In genomic region chr15:89258997-89259396, GRCm38 (mm10) we compare ENCODE assay signal across 27 mouse cellular contexts. TPM values are rescaled to one million over a fixed set of nuclear protein-coding genes. Genes with fewer than 3 reads are reported as not detected.
DNase-seq lines count a peak whose midpoint lies in the region; ATAC-seq and TF ChIP-seq lines count a peak whose summit lies in the region.
"Had no signal": no experiment of that assay in that cellular context is flagged by ENCODE, and none has a peak within 500 bp of the region (broad histone marks: within the 10 kb centered on the region; RNA-seq: fewer than 3 reads in every experiment).

No protein-coding gene starts in this region.

- H3K36me3 ChIP-seq in hindbrain, postnatal 0 days (ENCODE audit: insufficient read depth, low read length): peaks cover 47% of the 10 kb centered on the region
- H3K36me3 ChIP-seq in midbrain, postnatal 0 days (ENCODE audit: insufficient read depth, low read length): peaks cover 44% of the 10 kb centered on the region

- WGBS in hindbrain, postnatal 0 days: 86% methylated on average over 5 of the region's 5 CpGs
- WGBS in midbrain, postnatal 0 days: 97% methylated on average over 5 of the region's 5 CpGs

- H3K27me3 ChIP-seq in hindbrain, postnatal 0 days (ENCODE audit: insufficient read depth, low read length): no peaks in the 10 kb centered on the region
- no peaks in the 10 kb centered on the region for H3K27me3 ChIP-seq in midbrain, postnatal 0 days (ENCODE audit: insufficient read depth, low read length)
- H3K27me3 ChIP-seq: CH12.LX; embryonic facial prominence, embryonic 12.5 days; embryonic facial prominence, embryonic 15.5 days; hindbrain, embryonic 12.5 days; hindbrain, embryonic 15.5 days; intestine, embryonic 15.5 days; Patski had no signal

- H3K27ac ChIP-seq in hindbrain, postnatal 0 days: no peak overlapping the region
- no peak overlapping the region for H3K27ac ChIP-seq in midbrain, postnatal 0 days (ENCODE audit: low read depth, low read length)
- H3K27ac ChIP-seq: embryonic facial prominence, embryonic 12.5 days; embryonic facial prominence, embryonic 15.5 days; gastrocnemius, adult 2 months; heart, adult 2 months; hindbrain, embryonic 12.5 days; hindbrain, embryonic 15.5 days; intestine, embryonic 15.5 days had no signal

- H3K4me1 ChIP-seq in hindbrain, postnatal 0 days (ENCODE audit: insufficient read depth, low read length): no peaks in the 10 kb centered on the region; the same call in 1 of the 2 replicates
- H3K4me1 ChIP-seq in midbrain, postnatal 0 days (ENCODE audit: insufficient read depth, low read length): no peaks in the 10 kb centered on the region
- H3K4me1 ChIP-seq: embryonic facial prominence, embryonic 12.5 days; embryonic facial prominence, embryonic 15.5 days; intestine, embryonic 15.5 days had no signal

- H3K4me2 ChIP-seq in hindbrain, postnatal 0 days (ENCODE audit: low read depth, low read length): no peak overlapping the region
- no peak overlapping the region for H3K4me2 ChIP-seq in midbrain, postnatal 0 days (ENCODE audit: low read depth, low read length, poor library complexity, severe bottlenecking)
- H3K4me2 ChIP-seq: embryonic facial prominence, embryonic 12.5 days; embryonic facial prominence, embryonic 15.5 days; heart, embryonic 11.5 days; hindbrain, embryonic 12.5 days; hindbrain, embryonic 15.5 days; intestine, embryonic 15.5 days had no signal

- no peak for TF ChIP-seq CTCF in hindbrain, postnatal 0 days (IDR thresholded peaks at IDR 0.05; ENCODE audit: low read depth)
- no peak for TF ChIP-seq CTCF in midbrain, postnatal 0 days (IDR thresholded peaks at IDR 0.05)

- ATAC-seq in hindbrain, postnatal 0 days: no peak
- no peak for ATAC-seq in midbrain, postnatal 0 days (ENCODE audit: low FRiP score)
- ATAC-seq: forebrain, embryonic 14.5 days; forebrain, postnatal 0 days; intestine, embryonic 15.5 days; Patski had no signal

- no peaks in the 10 kb centered on the region for H3K9me3 ChIP-seq in hindbrain, postnatal 0 days (ENCODE audit: low read length)
- H3K9me3 ChIP-seq in midbrain, postnatal 0 days (ENCODE audit: low read length): no peaks in the 10 kb centered on the region
- H3K9me3 ChIP-seq: embryonic facial prominence, embryonic 12.5 days; embryonic facial prominence, embryonic 15.5 days; G1E; hindbrain, embryonic 12.5 days; hindbrain, embryonic 15.5 days; intestine, embryonic 15.5 days had no signal

- H3K4me3 ChIP-seq in hindbrain, postnatal 0 days (ENCODE audit: low read length): no peak overlapping the region
- no peak overlapping the region for H3K4me3 ChIP-seq in midbrain, postnatal 0 days (ENCODE audit: low read depth, low read length)
- H3K4me3 ChIP-seq: embryonic facial prominence, embryonic 12.5 days; embryonic facial prominence, embryonic 15.5 days; gastrocnemius, adult 2 months; heart, adult 2 months; hindbrain, embryonic 12.5 days; hindbrain, embryonic 15.5 days; intestine, embryonic 15.5 days had no signal

- H3K9ac ChIP-seq in hindbrain, postnatal 0 days (replicated peaks; ENCODE audit: low read length): no peak overlapping the region
- H3K9ac ChIP-seq in midbrain, postnatal 0 days (replicated peaks; ENCODE audit: low read length, poor library complexity, severe bottlenecking): no peak overlapping the region
- H3K9ac ChIP-seq: embryonic facial prominence, embryonic 12.5 days; embryonic facial prominence, embryonic 15.5 days; forebrain, postnatal 0 days; hindbrain, embryonic 12.5 days; hindbrain, embryonic 15.5 days; intestine, embryonic 15.5 days had no signal

- peak; percentile 68 for DNase-seq in cerebellum, adult 11 months
- no peak for DNase-seq in cerebellum, postnatal 4 days (ENCODE audit: low spot score in 2 of 2)
- peak; percentile 83 for DNase-seq in cerebellum, adult 11-12 months
- peak; percentile 67 for DNase-seq in cerebellum, adult 8-10 months
- DNase-seq in cerebellum, postnatal 25 days: peak; percentile 80 to 81
- DNase-seq in hindbrain, postnatal 0 days (ENCODE audit: low spot score): no peak
- DNase-seq in kidney, adult 8-10 months: no peak
- DNase-seq in midbrain, postnatal 0 days (ENCODE audit: low spot score): no peak
- DNase-seq: adrenal gland, postnatal 10 days; adrenal gland, postnatal 36 days; B cell, adult 2 months; forebrain, postnatal 0 days; gastrocnemius, adult 2 months; gastrocnemius, postnatal 14 days; heart, adult 2 months; kidney, adult 11 months; kidney, adult 9 months had no signal

RNA-seq across cellular contexts. Expression of gene Ppp6r2, which starts 47.6 kb away (rescaled TPM):
- 257 and 290 TPM in 2 replicates for total RNA-seq in hindbrain, postnatal 0 days (2014; rRNA removed)
- 71.2 and 72.7 TPM in 2 replicates for polyA plus RNA-seq in hindbrain, postnatal 0 days (2015; fragmentation: Nextera tagmentation; extraction: Ambion mirVana)
- 225 and 315 TPM in 2 replicates for total RNA-seq in midbrain, postnatal 0 days (2014; rRNA removed)
- 76.5 and 87.1 TPM in 2 replicates for polyA plus RNA-seq in midbrain, postnatal 0 days (2015; fragmentation: Nextera tagmentation; extraction: Ambion mirVana)

RNA-seq across cellular contexts. Expression of gene Sbf1, which starts 56.1 kb away (rescaled TPM):
- 265 and 324 TPM in 2 replicates for total RNA-seq in hindbrain, postnatal 0 days (2014; rRNA removed)
- 69.5 and 70.7 TPM in 2 replicates for polyA plus RNA-seq in hindbrain, postnatal 0 days (2015; fragmentation: Nextera tagmentation; extraction: Ambion mirVana)
- 268 and 287 TPM in 2 replicates for total RNA-seq in midbrain, postnatal 0 days (2014; rRNA removed)
- 77.3 and 79.3 TPM in 2 replicates for polyA plus RNA-seq in midbrain, postnatal 0 days (2015; fragmentation: Nextera tagmentation; extraction: Ambion mirVana)

Comparison
In these comparisons a context has a peak if more than half of its experiments do, and no peak if none do; other contexts are left out.
1. DNase-seq: peak in cerebellum, adult 11 months (single experiment), cerebellum, adult 11-12 months (single experiment), cerebellum, adult 8-10 months (single experiment) and cerebellum, postnatal 25 days (2 of 2); none in cerebellum, postnatal 4 days (0 of 2), hindbrain, postnatal 0 days (single experiment), kidney, adult 8-10 months (0 of 2) and midbrain, postnatal 0 days (single experiment).